ENCODE assay signal across 8 mouse cellular contexts in genomic region chr3:104675258-104675851, GRCm38 (mm10). TPM values are rescaled to one million over a fixed set of nuclear protein-coding genes. Genes with fewer than 3 reads are reported as not detected.
DNase-seq lines count a peak whose midpoint lies in the region; ATAC-seq and TF ChIP-seq lines count a peak whose summit lies in the region.

No protein-coding gene starts in this region.

- no peak overlapping the region for H3K4me3 ChIP-seq in C2C12 (ENCODE audit: insufficient read depth, poor library complexity, severe bottlenecking)
- peak overlapping the region; percentile 15 for H3K4me3 ChIP-seq in bone marrow, adult 2 months (replicated peaks; ENCODE audit: control insufficient read depth, low read depth, low read length)
- peak overlapping the region; percentile 46 for H3K4me3 ChIP-seq in embryonic facial prominence, embryonic 15.5 days (replicated peaks)
- peak overlapping the region; percentile 45 for H3K4me3 ChIP-seq in heart, embryonic 11.5 days (ENCODE audit: low read depth, low read length)
- peak overlapping the region; percentile 43 for H3K4me3 ChIP-seq in kidney, embryonic 15.5 days (replicated peaks)
- H3K4me3 ChIP-seq in liver, embryonic 12.5 days, result peak overlapping the region; percentile 49

- TF ChIP-seq POLR2A in bone marrow, adult 2 months (IDR thresholded peaks at IDR 0.05; ENCODE audit: borderline replicate concordance, control insufficient read depth, low read depth, low read length), result no peak

- peak overlapping the region; percentile 41 for H3ac ChIP-seq in C2C12 (ENCODE audit: control insufficient read depth, insufficient read length, low read depth)

- peaks cover 10% of the 10 kb centered on the region for H3K4me1 ChIP-seq in bone marrow, adult 2 months (ENCODE audit: control insufficient read depth, insufficient read depth, low read length)
- H3K4me1 ChIP-seq in embryonic facial prominence, embryonic 15.5 days, result peaks cover 33% of the 10 kb centered on the region
- peaks cover 20% of the 10 kb centered on the region for H3K4me1 ChIP-seq in heart, embryonic 11.5 days (ENCODE audit: control insufficient read depth, insufficient read depth, low read length)
- peaks cover 53% of the 10 kb centered on the region for H3K4me1 ChIP-seq in kidney, embryonic 15.5 days
- H3K4me1 ChIP-seq in liver, embryonic 12.5 days, result peaks cover 57% of the 10 kb centered on the region

- H3K27me3 ChIP-seq in C2C12 (ENCODE audit: control insufficient read depth, insufficient read depth, insufficient read length), result no peaks in the 10 kb centered on the region
- H3K27me3 ChIP-seq in embryonic facial prominence, embryonic 15.5 days, result no peaks in the 10 kb centered on the region
- no peaks in the 10 kb centered on the region for H3K27me3 ChIP-seq in heart, embryonic 11.5 days (ENCODE audit: control insufficient read depth, insufficient read depth, low read length)
- no peaks in the 10 kb centered on the region for H3K27me3 ChIP-seq in kidney, embryonic 15.5 days
- no peaks in the 10 kb centered on the region for H3K27me3 ChIP-seq in liver, embryonic 12.5 days (replicated peaks)
- H3K27me3 ChIP-seq in splenic B cell, adult 2 months (ENCODE audit: control insufficient read depth, insufficient read depth, low read length, poor library complexity, severe bottlenecking), result no peaks in the 10 kb centered on the region

- H3K79me2 ChIP-seq in C2C12 (ENCODE audit: control insufficient read depth, insufficient read depth), result no peaks in the 10 kb centered on the region

- no peaks in the 10 kb centered on the region for H3K79me3 ChIP-seq in C2C12 (ENCODE audit: low read depth)

- peak overlapping the region; percentile 84 for H3K4me2 ChIP-seq in embryonic facial prominence, embryonic 15.5 days (replicated peaks)
- peak overlapping the region; percentile 82 for H3K4me2 ChIP-seq in heart, embryonic 11.5 days
- peak overlapping the region; percentile 76 for H3K4me2 ChIP-seq in kidney, embryonic 15.5 days
- peak overlapping the region; percentile 80 for H3K4me2 ChIP-seq in liver, embryonic 12.5 days

- H3K36me3 ChIP-seq in C2C12 (ENCODE audit: control insufficient read depth, insufficient read depth), result no peaks in the 10 kb centered on the region
- H3K36me3 ChIP-seq in embryonic facial prominence, embryonic 15.5 days, result no peaks in the 10 kb centered on the region
- no peaks in the 10 kb centered on the region for H3K36me3 ChIP-seq in heart, embryonic 11.5 days (ENCODE audit: control insufficient read depth, insufficient read depth, low read length)
- H3K36me3 ChIP-seq in kidney, embryonic 15.5 days, result no peaks in the 10 kb centered on the region
- no peaks in the 10 kb centered on the region for H3K36me3 ChIP-seq in liver, embryonic 12.5 days
- H3K36me3 ChIP-seq in splenic B cell, adult 2 months (ENCODE audit: control insufficient read depth, insufficient read depth, low read length, poor library complexity, severe bottlenecking), result no peaks in the 10 kb centered on the region

- no peak overlapping the region; the same call in 1 of the 2 replicates for H3K27ac ChIP-seq in bone marrow, adult 2 months (ENCODE audit: control insufficient read depth, insufficient read depth, low read depth, low read length, poor library complexity)
- H3K27ac ChIP-seq in embryonic facial prominence, embryonic 15.5 days (replicated peaks), result no peak overlapping the region
- no peak overlapping the region; the same call in 1 of the 2 replicates for H3K27ac ChIP-seq in heart, embryonic 11.5 days (ENCODE audit: low read depth, low read length)
- peak overlapping the region; percentile 94 for H3K27ac ChIP-seq in kidney, embryonic 15.5 days
- H3K27ac ChIP-seq in liver, embryonic 12.5 days, result peak overlapping the region; percentile 96

- H3K9me3 ChIP-seq in embryonic facial prominence, embryonic 15.5 days (replicated peaks), result no peaks in the 10 kb centered on the region
- no peaks in the 10 kb centered on the region for H3K9me3 ChIP-seq in heart, embryonic 11.5 days (replicated peaks; ENCODE audit: control insufficient read depth, low read length)
- H3K9me3 ChIP-seq in kidney, embryonic 15.5 days (replicated peaks), result no peaks in the 10 kb centered on the region
- H3K9me3 ChIP-seq in liver, embryonic 12.5 days (replicated peaks), result no peaks in the 10 kb centered on the region

- H3K9ac ChIP-seq in embryonic facial prominence, embryonic 15.5 days, result 0 out of 2 replicates have a peak overlapping the region, but pooled peaks have one; percentile 21
- peak overlapping the region; percentile 65 for H3K9ac ChIP-seq in heart, embryonic 11.5 days (ENCODE audit: low read depth, low read length)
- peak overlapping the region; percentile 30 for H3K9ac ChIP-seq in kidney, embryonic 15.5 days
- H3K9ac ChIP-seq in liver, embryonic 12.5 days, result peak overlapping the region; percentile 64

- peak; percentile 58; the same call in 1 of the 2 replicates for ATAC-seq in embryonic facial prominence, embryonic 15.5 days (ENCODE audit: insufficient number of reproducible peaks, low FRiP score, low TSS enrichment, low read depth)
- peak; percentile 69 for ATAC-seq in heart, embryonic 11.5 days (replicated peaks; ENCODE audit: insufficient number of reproducible peaks, low FRiP score, low TSS enrichment)
- ATAC-seq in kidney, embryonic 15.5 days (replicated peaks; ENCODE audit: low FRiP score), result peak; percentile 75
- ATAC-seq in liver, embryonic 12.5 days, result peak; percentile 44; the same call in 1 of the 2 replicates

- DNase-seq in natural killer cell, adult 2 months (ENCODE audit: low spot score in 2 of 2), result peak; percentile 59 to 71
- DNase-seq in splenic B cell, adult 2 months (ENCODE audit: low read depth, low spot score), result peak; percentile 75

- 4% methylated on average over 23 of the region's 23 CpGs for WGBS in bone marrow, adult 2 months
- 3% methylated on average over 23 of the region's 23 CpGs for WGBS in embryonic facial prominence, embryonic 15.5 days
- 4% methylated on average over 23 of the region's 23 CpGs for WGBS in heart, embryonic 11.5 days (ENCODE audit: insufficient replicate concordance)
- WGBS in kidney, embryonic 15.5 days, result 2% methylated on average over 23 of the region's 23 CpGs
- 5% methylated on average over 23 of the region's 23 CpGs for WGBS in liver, embryonic 12.5 days (ENCODE audit: insufficient replicate concordance)

- peak; percentile 93 for TF ChIP-seq CTCF in C2C12 (IDR thresholded peaks at IDR 0.05; ENCODE audit: control insufficient read depth, insufficient read depth, insufficient read length)
- TF ChIP-seq CTCF in bone marrow, adult 2 months (IDR thresholded peaks at IDR 0.05; ENCODE audit: control insufficient read depth, insufficient read depth, low read length), result peak; percentile 91

TF ChIP-seq in C2C12, 6 proteins besides CTCF, POLR2A, EP300 and RAD21:
- peak; percentile 22 for TF ChIP-seq MYOD1 (IDR thresholded peaks at IDR 0.05; ENCODE audit: control insufficient read depth, insufficient read length, low read depth)
- TF ChIP-seq MAX (IDR thresholded peaks at IDR 0.05), result no peak

RNA-seq across cellular contexts. Expression of gene Slc16a1, which starts 36.9 kb away (rescaled TPM):
- polyA plus RNA-seq in C2C12 (2012; fragmentation: generic; extraction: Trizol), result 25.8 TPM
- 41.6 and 73.1 TPM in 2 replicates for polyA plus RNA-seq in bone marrow, adult 2 months (2011; ENCODE audit: insufficient read depth, insufficient read length, low replicate concordance, missing spikeins)
- 29.3 and 31.0 TPM in 2 replicates for polyA plus RNA-seq in embryonic facial prominence, embryonic 15.5 days (2015; fragmentation: Nextera tagmentation; extraction: Ambion mirVana)
- polyA plus RNA-seq in heart, embryonic 11.5 days (2014; fragmentation: Nextera tagmentation; extraction: Ambion mirVana), result 76.4 and 84.3 TPM in 2 replicates
- polyA plus RNA-seq in kidney, embryonic 15.5 days (2015; fragmentation: Nextera tagmentation; extraction: Ambion mirVana), result 47.9 and 48.5 TPM in 2 replicates
- 95.7 and 96.9 TPM in 2 replicates for polyA plus RNA-seq in liver, embryonic 12.5 days (2016; fragmentation: Nextera tagmentation; extraction: Ambion mirVana)

Comparison
In these comparisons a context has a peak if more than half of its experiments do, and no peak if none do; other contexts are left out.
1. H3K27ac ChIP-seq: peak in kidney, embryonic 15.5 days (single experiment) and liver, embryonic 12.5 days (single experiment); none in bone marrow, adult 2 months (single experiment), embryonic facial prominence, embryonic 15.5 days (single experiment) and heart, embryonic 11.5 days (single experiment).
2. Peak in every context shown above with its lines, with median percentiles within 50 percentile points of each other: ATAC-seq, H3K4me2 ChIP-seq and H3K9ac ChIP-seq.